Mouse (Mus musculus): ENCODE data around the gene Larp1b.

Larp1b gene

DNA sequence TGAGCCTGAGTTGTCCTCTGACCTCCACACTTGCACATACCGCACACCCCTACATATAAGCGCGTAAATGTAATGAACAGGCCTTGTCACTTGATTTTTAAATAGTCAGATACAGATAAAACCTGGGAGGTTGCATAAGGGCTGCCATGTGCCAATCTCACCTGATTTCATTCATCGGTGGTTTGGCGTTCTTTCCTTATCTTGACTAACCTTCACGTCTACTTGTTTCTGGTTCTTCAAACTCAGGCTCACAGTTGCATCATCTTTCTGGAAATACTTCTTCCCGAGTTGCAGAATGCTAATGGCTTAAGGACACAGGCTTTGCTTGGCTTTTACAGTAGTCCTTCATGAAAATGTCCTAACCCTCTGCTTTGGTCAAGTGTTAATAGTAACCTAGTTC is 71.1 kb downstream of the Larp1b start:
- no peak for DNase-seq (ENCODE audit: low spot score in 2 of 2)

DNA sequence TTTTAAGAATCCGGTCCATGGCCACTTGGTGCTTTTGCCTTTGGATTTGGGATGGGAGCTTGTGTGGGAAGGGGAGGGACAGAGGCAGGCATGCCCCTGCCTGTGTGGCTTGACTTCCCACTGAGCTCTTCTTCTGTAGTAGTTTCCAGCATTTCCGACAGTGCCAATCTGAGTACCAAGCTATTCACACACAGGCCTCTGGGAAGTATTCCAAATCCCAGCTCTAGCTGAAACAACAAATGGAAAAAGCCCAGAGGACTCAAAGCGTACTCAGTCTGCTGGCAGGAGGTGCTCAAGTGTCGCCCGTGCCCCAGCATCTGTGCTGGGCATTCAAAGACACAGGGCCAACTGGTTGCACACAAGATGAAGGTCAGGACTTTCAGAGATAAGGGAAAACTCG is 72.4 kb downstream of the Larp1b start:
- peak in 1 of 2 experiments; percentile 15 for DNase-seq (ENCODE audit: low spot score in 2 of 2)

GRCm38 (mm10) chr3:41030705-41031104 is 81.1 kb downstream of the Larp1b start:
- DNase-seq (ENCODE audit: low spot score in 2 of 2): no peak

DNA sequence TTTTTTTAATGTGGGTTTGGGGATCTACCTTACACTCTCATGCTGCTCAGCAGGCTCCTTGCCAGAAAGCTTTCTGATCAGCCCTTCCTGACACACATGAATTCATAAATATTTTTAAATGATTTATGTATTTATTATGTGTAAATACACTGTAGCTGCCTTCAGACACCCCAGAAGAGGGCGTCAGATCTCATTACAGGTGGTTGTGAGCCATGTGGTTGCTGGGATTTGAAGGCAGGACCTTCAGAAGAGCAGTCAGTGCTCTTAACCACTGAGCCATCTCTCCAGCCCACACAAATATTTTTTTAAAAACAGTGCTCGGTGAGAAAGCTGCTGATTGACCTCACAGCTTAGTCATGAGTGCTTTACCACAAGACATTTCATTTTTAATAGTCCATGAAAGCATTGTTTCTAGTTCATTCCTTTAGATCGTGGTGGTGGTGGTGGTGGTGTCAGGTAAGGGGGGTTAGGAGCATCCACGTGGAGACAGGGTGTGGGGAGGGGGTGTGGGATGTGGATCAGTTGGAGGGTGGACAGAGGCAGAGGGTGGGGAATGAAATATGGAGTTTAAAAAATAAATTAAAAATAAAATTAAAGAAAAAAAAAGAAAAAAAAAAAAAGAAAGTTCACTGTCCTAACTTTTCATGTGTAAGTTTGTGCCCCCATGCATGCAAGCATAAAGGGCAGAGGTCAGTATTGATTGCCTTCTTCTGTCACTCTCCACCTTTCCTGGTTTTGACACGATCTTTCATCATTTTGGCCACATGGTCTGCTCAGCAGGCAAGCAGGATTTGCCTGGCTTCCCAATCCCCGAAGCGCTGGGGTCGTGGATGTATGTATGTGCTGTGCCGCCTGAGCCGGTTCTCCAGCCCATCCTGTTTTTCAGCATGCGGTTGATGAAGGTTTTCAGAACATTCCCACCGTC is 81.9 kb downstream of the Larp1b start:
- no peak for DNase-seq (ENCODE audit: low spot score in 2 of 2)

DNA sequence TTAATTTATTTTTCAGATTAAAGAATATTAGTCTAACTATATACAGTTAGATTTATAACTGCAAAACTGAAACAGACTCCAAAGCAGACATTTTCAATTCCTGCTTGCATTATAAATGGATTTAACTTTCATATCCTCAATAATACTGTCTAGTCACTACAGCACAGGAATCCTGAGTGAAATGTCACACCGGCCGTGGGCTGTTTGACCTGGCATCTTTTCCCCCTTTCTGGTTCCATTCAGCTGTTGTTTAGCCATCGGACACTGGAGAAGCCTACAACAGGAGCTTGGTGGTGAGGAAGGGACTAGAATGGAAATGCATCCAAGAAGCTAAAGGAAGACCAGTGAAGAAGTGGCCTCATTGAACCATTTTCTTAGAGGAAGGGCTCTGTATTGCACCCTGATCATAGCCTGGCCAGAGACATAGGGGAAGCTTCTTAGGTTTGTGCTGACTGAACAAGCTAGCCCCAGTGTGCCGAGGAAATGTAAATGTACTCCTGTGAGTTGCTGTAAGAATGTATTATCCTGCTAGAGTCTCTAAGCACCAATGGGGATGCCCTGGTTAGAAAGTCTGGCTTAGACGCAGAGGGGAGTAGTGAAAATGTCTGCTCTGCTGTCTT is 88.8 kb downstream of the Larp1b start:
- no peak for DNase-seq (ENCODE audit: low spot score in 2 of 2)

DNA sequence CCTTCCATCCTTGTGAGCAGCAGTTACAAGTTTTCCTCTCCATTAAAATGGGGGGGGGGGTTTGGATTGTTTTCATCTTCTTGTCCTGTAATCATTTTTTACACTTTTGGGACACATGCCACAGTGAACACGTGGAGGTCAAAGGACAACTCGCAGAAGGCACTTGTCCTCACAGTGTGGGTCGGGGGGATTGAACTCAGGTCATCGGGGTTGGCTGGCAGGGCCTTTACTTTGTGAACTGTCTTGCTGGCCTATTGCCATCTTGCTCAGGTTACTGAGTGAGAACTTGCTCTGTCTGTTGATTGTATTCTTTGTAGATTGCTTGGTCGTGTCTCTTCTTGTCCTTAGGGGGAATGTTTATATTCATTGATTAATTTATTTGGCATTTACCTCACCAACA is 91.6 kb downstream of the Larp1b start:
- no peak for DNase-seq (ENCODE audit: low spot score in 2 of 2)

DNA sequence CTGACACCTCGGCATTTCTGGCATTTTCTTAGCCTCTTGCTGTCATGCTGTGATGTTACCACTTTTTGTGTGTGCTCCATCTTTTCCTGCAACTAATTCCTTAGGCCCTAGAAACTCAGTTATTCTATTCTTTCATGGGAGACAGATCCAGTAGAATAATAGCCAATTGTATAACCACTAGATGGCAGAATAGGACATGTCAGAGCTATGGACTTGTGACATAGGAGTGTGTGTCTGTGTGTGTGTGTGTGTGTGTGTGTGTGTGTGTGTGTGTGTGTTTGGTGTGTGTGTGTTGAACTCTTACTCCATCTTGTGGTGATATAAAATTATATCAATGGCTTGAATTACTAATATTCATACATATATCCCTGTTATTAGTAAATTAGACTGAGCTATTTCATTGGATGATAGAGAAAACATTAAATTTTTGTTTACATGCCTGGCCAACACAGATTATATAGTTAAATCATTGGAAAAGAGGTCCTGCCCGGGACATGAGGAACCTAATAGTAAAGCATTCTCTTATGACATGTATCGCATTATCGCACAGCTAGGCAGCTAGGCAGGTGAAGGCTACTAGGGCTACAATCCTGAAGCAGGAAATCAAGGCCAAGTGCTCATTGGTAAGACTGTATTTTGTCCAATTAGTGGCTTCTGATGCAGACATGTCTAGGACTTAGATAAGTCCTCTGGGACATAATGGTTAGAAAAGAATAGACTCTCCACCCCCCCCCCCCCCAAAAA is 92.7 kb downstream of the Larp1b start:
- peak in 1 of 2 experiments; percentile 37 for DNase-seq (ENCODE audit: low spot score in 2 of 2)

DNA sequence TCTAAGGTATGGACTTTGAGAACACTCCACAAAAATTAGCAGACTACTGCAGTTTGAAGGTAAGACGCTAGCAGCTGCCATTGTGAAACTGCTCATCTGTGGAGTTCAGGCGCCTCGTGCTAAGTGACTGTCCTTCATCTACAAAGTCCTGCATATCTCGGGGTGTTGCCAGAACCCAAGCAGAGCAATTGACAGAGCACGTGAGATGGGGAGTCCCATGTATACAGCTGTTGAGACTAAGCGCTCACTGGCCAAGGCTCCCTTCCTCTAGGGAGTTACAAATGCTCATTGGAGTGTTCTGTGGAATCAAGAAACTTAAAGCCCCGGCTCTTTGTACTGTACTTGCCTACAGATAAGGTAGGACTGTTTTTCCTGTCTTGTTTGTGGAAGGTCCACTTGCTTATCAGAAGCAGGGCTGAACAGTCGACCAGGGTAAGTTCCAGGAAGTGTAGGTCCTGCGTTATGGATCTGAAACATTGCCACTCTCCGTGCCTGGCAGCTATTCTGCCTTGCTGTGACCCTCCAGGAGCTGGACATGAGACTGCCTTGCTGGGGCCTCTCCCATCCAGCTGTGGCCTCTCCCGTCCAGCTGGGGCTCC is 94.2 kb downstream of the Larp1b start:
- DNase-seq (ENCODE audit: low spot score in 2 of 2): no peak

DNA sequence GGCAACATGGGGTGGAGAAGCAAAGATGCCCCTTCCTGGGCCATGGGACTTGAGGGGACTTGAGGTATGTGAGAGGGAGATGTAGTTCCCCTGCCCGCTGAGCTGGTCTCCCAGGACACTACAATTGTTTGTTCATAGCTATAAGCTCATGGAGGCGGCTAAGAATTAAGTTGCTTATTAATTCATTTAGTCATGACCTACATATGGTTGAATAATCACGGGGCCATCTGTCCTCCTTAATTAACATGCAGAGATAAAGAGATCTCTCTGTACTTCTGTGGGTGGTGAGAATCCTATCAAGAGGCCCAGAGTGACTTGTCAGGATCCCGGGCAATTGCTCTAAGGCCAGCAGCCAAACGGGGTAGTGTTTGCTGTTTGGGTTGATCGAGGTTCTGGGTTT is 98.2 kb downstream of the Larp1b start:
- DNase-seq (ENCODE audit: low spot score in 2 of 2): no peak

DNA sequence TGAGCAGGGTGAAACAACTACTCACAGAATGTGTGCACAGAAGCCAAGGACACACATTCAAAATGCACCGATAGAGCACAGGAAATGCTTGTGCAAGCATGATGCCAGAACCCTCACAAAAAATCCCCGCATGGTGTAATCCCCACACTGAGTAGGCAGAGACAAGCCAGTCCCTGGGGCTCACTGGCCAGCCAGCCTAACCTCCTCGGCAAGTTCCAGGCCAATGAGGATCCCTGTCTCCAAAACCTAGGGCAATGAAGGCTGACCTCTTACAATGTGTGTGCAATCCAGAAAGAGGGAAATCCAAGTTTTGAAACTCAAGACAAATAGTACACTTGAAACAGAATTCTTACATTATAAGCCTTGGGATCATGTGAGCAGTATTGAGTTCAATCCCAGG is 103.7 kb downstream of the Larp1b start:
- no peak for DNase-seq (ENCODE audit: low spot score in 2 of 2)

DNA sequence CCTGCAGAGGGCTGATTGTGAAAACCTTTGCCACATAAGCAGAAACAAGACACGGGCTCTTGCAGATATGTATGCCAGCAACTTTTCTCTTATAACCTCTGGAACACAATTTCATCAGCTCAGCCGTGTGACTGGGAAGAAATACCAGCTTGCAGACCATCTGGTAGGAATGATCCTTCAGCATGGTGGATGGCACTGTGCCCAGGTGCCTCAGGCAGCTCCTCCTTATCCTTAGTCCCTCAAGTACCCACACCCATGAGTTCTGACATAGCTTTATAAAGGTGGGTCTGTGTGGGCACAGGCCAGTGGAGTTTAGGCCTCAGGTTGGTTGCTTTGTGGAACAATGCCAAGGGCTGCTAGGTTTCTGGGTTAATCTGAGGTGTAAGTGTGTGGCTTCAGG is 108.8 kb downstream of the Larp1b start:
- DNase-seq (ENCODE audit: low spot score in 2 of 2): peak in 1 of 2 experiments; percentile 62

GRCm38 (mm10) chr3:41059249-41059648 is 109.6 kb downstream of the Larp1b start:
- DNase-seq (ENCODE audit: low spot score in 2 of 2): no peak

DNA sequence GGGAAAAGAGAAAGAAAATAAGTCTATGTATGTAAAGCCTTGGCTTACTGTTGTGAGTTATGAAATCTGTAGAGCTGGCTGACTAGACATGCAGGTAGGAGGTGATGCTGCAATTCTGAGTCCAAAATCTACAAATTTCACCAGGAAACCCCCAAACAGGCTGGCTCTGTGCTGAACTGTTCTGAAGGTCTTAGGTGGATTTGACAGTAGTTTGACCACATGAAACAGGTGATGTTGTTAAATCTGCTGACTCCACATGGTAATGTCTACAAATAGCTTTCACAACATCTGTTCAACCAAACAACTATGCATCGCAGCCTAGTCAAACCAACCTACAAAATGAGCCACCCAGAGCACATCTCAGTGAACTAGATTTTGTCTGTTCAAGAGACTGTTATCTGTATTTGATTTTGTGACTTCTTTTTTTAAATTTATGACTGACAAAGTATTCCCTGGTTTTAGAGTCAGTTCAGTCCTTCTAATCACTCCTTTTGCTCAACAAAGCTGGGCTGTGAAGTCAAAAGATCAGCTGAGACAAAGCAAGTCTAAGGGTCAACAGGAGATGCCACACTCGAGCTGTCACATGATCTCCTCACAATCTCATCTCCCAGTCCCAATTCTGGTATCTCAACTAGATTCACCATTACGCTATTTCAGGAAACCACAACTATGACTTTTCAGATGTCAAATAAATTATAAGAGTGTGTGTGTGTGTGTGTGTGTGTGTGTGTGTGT is 112.4 kb downstream of the Larp1b start:
- DNase-seq (ENCODE audit: low spot score in 2 of 2): no peak

DNA sequence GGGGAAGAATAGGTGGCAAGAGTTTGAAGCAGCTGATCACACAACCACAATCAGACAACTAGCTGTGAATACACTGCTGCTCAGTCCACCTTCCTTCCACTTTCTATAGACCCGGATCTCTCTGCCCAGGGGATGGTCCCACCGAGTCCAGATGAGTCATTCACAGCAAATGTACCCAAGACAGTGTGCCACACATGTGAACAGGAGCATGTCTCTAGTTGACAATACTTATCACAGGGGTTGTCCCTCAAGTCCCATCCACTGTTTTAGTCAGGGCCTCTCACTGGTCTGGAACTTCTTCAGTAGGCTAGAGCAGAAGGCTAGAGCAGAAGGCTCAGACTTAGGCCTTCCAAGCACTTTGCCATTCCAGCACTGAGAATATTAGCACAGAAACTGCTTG is 113.1 kb downstream of the Larp1b start:
- no peak for DNase-seq (ENCODE audit: low spot score in 2 of 2)

- no peak for DNase-seq (ENCODE audit: low spot score in 2 of 2)
Observed at GRCm38 (mm10) chr3:41065320-41065719, 115.7 kb downstream of the Larp1b start.

GRCm38 (mm10) chr3:41070519-41070918 is 120.9 kb downstream of the Larp1b start:
- no peak for DNase-seq (ENCODE audit: low spot score in 2 of 2)

GRCm38 (mm10) chr3:41075376-41075775 is 125.7 kb downstream of the Larp1b start:
- no peak for DNase-seq (ENCODE audit: low spot score in 2 of 2)

- no peak for DNase-seq (ENCODE audit: low spot score in 2 of 2)
Observed at GRCm38 (mm10) chr3:41078673-41079072, 129.0 kb downstream of the Larp1b start.

GRCm38 (mm10) chr3:41080724-41081123 is 131.1 kb downstream of the Larp1b start:
- DNase-seq (ENCODE audit: low spot score in 2 of 2): no peak

DNA sequence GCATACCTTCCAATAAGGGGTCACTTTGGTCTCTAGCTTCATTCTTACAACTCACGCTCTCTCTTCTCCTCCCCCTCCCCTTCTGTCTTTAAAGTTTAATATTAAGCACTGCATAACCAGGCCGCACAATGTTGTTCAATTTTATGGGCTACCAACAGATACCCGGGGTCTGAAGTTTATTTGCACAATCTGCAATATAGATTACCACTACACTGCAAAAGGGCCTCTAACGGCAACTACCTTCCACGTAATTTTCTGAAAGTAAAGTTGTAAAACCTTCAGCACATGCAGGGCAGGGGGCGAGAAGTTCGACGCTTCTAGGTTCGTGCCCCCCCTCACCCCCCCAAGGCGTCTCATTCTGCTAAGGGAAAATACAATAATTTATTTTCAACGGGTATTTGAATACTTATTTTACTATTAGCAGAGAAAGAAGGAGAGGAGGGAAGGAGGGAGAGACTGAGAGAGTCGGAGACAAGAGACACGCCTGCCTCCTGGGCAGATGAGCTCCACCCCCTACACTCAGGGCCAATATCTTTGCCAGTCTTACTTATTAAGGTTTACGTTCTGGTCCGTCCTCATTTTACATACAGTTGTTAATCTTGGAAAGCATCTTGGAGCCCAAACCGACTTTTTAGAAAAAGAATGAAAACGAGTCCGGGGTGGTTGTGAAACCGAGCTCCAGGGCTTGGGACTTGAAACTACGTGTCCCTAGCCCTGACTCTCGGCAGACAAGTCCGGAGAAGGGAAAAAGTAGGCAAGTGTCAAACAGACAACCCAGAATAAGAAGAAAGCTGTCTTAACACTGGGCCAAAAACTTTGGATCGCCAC is 132.1 kb downstream of the Larp1b start:
- DNase-seq (ENCODE audit: low spot score in 2 of 2): no peak

DNA sequence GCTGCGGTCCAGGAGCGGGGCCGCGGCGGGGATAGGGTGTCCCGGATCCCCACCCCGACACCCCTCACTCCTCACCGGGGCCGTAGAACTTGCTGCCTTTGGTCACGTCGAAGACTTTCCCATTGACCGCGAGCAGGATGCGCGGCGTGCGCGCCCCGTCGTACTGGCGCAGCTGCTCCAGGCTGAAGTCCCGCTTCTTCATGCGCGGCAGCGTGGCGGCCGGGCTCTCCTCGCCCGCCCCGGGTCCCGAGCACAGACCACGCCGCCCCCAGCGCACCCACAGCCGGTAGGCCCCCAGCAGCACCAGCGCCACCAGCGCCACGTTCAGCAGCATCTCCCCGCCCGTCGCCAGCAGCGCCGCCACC is 132.9 kb downstream of the Larp1b start:
- DNase-seq (ENCODE audit: low spot score in 2 of 2): no peak

Measured in cerebellum, postnatal 4 days (tissue).